Mouse (Mus musculus) left cerebral cortex, adult 2 months (tissue): ENCODE data around the gene Stx3. TPM values are rescaled to one million over a fixed set of nuclear protein-coding genes. Genes with fewer than 3 reads are reported as not detected.

ENCODE experiments used
- DNase-seq, 2 experiments: peaks; one replicate each; pipeline ENCODE4 v3.0.0; 2021 to 2022; ENCODE audit warnings: low spot score in 2 of 2, mixed read lengths in 1 of 2; ENCODE audit errors: extremely low spot score in 1 of 2
- H3K27ac ChIP-seq: fragments of 200-600 bp; 2 replicates; pipeline ENCODE4 v1.8.1; 2022
- H3K4me3 ChIP-seq: fragments of 200-600 bp; 2 replicates; pipeline ENCODE4 v1.8.1; 2022
- CTCF ChIP-seq: fragments of 200-600 bp; IDR thresholded peaks from 2 replicates; pipeline ENCODE4 v1.8.1; 2022; ENCODE audit warnings: antibody characterized with exemption, mild to moderate bottlenecking, moderate library complexity
- intact Hi-C: fragments of 180-260 bp; cut with DNase I; formaldehyde crosslinking; loops from one replicate; pipeline ENCODE4 v1.15.1; 2025
- total RNA-seq, 2 experiments: library from RNA; stranded (reverse); gene quantifications; 2 replicates each; pipeline ENCODE4 v1.2.3; 2021

The Stx3 gene
- total RNA-seq, 2 experiments from 2014 or later, result 30.9 to 31.4 TPM

DNA sequence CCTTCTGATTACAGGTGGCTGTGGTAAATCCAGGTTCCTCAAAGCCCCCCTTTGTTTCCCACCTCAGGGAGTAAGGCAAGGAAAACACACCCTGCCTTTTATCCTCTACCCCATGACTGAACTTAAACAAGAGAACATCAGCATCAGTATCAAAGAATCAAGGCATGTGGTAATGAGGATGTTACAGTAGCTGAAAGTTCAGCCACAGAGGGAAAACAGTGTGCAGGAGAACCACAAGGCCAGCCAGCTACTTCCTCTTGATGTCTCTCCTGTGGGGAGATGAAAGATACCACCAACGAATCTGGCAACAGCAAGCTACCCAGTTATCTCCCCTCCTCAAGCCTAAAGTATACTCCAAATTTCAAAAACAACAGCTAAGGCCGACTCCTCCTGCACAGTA, 12.0 kb downstream of the Stx3 start:
- TF ChIP-seq CTCF, result no peak
- Histone ChIP-seq H3K27ac (no peak overlapping the region), H3K4me3 (no peak overlapping the region)
- DNase-seq, result no peak
- intact Hi-C loops, result no loop called here

DNA sequence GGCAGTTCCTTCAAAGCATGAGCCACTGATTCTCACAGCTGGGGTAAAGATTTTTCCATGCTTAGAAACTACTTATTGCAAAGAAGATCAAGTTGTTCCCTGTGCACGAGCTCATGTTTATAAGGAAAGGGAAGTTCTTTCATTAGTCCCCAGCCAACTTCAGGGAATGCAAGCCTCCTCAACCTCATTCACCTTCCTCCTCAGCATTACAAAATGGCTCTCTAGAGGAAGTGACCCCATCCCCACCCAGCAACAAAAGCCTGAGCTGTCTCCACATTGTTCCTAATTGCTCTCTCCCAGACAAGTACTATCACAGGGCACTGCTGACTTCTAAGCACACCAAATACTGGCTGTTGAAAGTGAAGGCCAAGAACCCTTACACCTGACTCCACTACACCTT, 14.8 kb downstream of the Stx3 start:
- H3K27ac ChIP-seq, result no peak overlapping the region
- H3K4me3 ChIP-seq, result no peak overlapping the region
- intact Hi-C loops, result no loop called here
- TF ChIP-seq CTCF, result no peak
- DNase-seq, result no peak

- TF ChIP-seq CTCF, result no peak
- Histone ChIP-seq H3K27ac (no peak overlapping the region), H3K4me3 (no peak overlapping the region)
- intact Hi-C loops, result no loop called here
- no peak for DNase-seq
Observed at GRCm38 (mm10) chr19:11800531-11801315, 18.5 kb downstream of the Stx3 start.

DNA sequence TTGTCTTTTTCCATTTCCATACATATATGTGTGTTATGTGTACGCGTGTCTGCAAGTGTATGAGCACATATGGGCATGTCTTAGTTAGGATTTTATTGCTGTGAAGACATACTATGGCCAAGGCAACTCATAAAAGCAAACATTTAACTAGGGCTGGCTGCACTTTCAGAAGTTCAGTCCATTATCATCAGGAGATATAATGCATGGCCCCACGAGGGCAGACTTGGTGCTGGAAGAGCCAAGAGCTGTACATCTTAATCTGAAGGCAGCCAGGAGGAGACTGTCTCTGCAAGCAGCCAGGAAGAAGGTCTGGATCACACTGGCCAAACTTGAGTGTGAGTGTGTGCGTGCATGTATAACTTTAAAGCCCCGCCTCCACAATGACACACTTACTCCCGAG, 24.8 kb downstream of the Stx3 start:
- intact Hi-C loops, result no loop called here
- no peak overlapping the region for H3K27ac ChIP-seq
- DNase-seq, result no peak
- no peak overlapping the region for H3K4me3 ChIP-seq
- TF ChIP-seq CTCF, result no peak

DNA sequence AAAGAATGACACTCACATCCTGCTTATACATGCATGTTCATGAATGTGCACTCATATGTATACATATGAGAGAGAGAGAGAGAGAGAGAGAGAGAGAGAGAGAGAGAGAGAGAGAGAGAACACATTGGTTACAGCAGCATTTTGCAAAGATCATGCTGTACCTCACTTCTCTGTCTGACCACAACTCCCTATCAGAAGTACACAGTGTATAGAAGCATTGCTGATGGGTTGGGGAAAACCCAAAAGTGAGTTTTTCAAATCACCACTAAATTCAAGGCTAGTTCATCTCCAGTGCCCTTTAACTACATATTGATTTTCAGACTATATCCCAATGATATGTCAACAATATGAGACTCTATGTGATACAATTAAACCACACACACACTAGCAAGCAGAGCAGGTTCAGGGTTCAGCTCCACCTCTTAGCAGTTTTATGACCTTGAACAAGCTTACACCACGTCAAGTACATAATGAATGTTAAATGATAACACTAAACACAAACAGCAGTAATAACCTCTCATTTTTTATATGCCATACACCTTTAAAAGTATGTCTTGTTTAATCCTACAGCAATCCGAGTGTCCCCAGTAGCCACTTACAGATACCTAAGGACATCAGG, 25.4 kb downstream of the Stx3 start:
- DNase-seq, result no peak
- no peak for TF ChIP-seq CTCF
- Histone ChIP-seq H3K4me3 (no peak overlapping the region), H3K27ac (no peak overlapping the region)
- intact Hi-C loops, result no loop called here

DNA sequence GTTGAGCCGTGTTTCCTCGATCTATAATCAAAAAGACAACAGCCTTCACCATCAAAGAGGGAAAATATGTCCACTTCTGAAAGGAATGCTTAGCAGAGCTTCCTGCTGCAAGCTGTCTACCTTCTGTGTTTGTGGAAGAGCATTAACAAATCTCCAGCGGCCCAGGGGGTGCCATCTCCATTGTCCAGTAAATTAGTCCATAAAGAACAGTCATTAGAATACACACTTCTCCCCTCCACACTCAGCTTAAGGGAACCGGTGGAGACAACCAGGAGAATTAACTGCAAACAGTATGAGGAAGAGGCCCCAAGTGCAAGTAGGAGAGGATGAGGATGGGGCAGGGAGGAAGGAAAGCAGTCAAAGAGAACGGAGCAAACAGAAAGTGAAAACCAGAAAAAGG, 27.4 kb downstream of the Stx3 start:
- intact Hi-C loops, result no loop called here
- DNase-seq, result no peak
- no peak overlapping the region for H3K4me3 ChIP-seq
- TF ChIP-seq CTCF, result no peak
- H3K27ac ChIP-seq, result no peak overlapping the region

GRCm38 (mm10) chr19:11788876-11789275, 30.3 kb downstream of the Stx3 start:
- Histone ChIP-seq H3K27ac (no peak overlapping the region), H3K4me3 (no peak overlapping the region)
- no peak for TF ChIP-seq CTCF
- intact Hi-C loops, result no loop called here
- no peak for DNase-seq

- TF ChIP-seq CTCF, result no peak
- Histone ChIP-seq H3K4me3 (no peak overlapping the region), H3K27ac (no peak overlapping the region)
- no peak for DNase-seq
- intact Hi-C loops, result no loop called here
Observed at GRCm38 (mm10) chr19:11787826-11788225, 31.4 kb downstream of the Stx3 start.

DNA sequence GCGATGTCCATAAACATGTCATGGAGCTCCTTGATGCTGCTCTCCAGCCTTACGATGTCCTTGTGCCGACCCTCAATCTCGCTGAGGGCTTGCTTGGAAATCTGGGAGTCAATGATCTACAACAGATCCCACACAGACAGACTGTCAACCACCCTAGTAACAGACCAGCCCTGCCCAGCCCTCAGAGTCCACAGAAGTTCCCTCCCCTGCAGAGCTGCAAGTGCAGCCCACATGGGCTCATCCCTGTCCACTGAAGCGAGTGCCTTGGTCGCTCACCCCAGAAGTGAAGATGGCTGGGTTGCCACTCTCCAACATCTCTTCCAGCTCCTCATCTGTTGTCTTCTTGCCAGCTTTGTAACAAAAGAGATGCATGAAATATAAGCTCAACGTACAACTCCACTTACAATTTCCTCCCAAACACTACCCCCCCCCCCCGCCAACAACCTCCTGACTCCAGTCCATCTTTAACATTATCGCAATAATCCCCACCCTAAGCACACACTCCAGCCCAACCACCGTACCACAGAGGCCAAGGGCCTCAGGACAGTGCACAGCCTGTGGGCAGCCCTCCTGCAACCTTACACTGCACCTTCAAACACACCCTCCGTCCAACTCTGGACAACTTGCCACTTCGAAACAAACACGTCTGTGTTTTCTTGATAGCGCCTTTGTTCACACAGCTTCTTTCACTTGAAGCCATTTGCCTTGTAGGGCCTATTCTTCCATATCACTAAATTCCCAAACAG, 33.6 kb downstream of the Stx3 start:
- intact Hi-C loops, result no loop called here
- DNase-seq, result no peak
- no peak overlapping the region for H3K4me3 ChIP-seq
- TF ChIP-seq CTCF, result no peak
- no peak overlapping the region for H3K27ac ChIP-seq

- no peak overlapping the region for H3K27ac ChIP-seq
- TF ChIP-seq CTCF, result peak; percentile 85
- H3K4me3 ChIP-seq, result no peak overlapping the region
- intact Hi-C loops, result loop anchor here (2.0 to 10.0 kb wide), 5 partner anchors 41 to 229 kb away; partner anchors contain the start of genes Osbp, Patl1 and Stx3
- peak; percentile 51 to 69 for DNase-seq
Observed at GRCm38 (mm10) chr19:11777191-11777865, 41.9 kb downstream of the Stx3 start.

GRCm38 (mm10) chr19:11770205-11770892, 48.9 kb downstream of the Stx3 start, which contains the start of gene Mrpl16:
Mrpl16 (plus strand) TSS chr19:11770391.
- no peak for TF ChIP-seq CTCF
- DNase-seq, result peak; percentile 87 to 91
- H3K27ac ChIP-seq, result peak within 1 kb of the TSS; percentile 42
- H3K4me3 ChIP-seq, result peak within 1 kb of the TSS; percentile 66
- intact Hi-C loops, result loop anchor here (10.0 kb wide), 1 partner anchor 194 kb away; the partner anchor contains the start of gene Osbp
